Mouse (Mus musculus) layer of hippocampus, adult 9-11 months (tissue): ENCODE results near the gene Socs2.

Experiments used
- DNase-seq: peaks from one replicate; pipeline ENCODE4 v3.0.0; 2022

The Socs2 gene

GRCm38 (mm10) chr10:95416685-95417495 lies at the start of gene Socs2:
Gene Socs2 (minus strand): TSS chr10:95417180.
- DNase-seq, result peak; percentile 81

GRCm38 (mm10) chr10:95465485-95465896 lies 48.5 kb upstream of the Socs2 start:
- no peak for DNase-seq

DNA sequence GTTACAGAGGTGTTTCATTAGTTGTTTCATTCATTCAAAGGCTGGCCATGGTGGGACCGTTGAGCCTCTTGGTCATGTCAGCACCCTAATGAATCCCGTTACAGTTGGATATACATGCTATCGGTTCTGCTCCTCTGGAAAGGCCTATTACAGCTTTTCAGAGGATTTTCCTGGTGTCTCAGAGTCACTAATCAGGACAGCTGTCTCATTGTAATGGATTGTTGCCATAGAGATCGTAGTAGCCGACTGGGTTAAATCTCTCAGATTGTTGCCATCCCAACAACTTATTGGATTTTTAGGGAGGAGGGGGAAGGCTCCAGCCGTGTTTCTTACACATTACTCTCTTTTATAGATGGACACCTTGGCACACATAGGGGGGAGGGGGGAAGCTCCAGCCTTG lies 47.5 kb upstream of the Socs2 start:
- DNase-seq, result no peak

GRCm38 (mm10) chr10:95462231-95462630 lies 45.3 kb upstream of the Socs2 start:
- DNase-seq, result no peak

- DNase-seq, result no peak
Observed at GRCm38 (mm10) chr10:95461053-95461553, 44.1 kb upstream of the Socs2 start.

DNA sequence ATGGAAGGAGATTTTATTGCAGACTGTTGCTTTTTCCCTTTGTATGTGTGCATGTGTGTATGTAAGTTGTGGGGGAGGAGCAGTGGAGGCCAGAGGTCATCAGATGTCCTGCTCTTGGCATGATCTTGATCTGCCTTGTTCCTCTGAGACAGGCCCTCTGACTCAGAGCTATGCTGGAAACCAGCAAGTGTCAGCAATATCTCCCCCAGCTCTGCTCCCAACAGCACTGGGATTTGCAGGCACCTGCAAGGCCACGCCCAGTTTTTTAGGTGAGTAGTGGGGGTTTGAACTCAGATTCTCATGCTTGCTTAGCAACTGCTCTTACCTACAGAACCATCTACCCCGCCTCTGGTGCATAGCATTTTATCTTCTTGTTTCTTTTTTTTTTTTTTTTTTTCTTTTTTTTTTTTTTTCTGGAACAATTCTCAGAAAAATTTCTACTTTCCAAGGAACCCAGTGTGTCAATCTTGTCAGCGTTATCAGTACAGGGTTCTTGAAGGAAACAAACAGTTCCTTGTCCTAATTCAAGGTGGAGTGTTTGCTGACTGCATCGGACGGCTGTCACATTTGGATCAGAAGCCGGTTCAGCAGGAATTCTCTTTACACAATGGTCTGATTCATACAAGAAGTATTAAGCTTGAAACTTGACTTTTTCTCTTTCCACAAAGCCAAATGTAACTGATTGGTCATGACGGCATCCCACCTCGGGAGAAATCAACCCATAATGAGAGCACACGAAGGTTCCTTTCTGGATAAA lies 41.2 kb upstream of the Socs2 start:
- no peak for DNase-seq

- DNase-seq, result peak; percentile 12
Observed at GRCm38 (mm10) chr10:95457367-95458049, 40.5 kb upstream of the Socs2 start.

DNA sequence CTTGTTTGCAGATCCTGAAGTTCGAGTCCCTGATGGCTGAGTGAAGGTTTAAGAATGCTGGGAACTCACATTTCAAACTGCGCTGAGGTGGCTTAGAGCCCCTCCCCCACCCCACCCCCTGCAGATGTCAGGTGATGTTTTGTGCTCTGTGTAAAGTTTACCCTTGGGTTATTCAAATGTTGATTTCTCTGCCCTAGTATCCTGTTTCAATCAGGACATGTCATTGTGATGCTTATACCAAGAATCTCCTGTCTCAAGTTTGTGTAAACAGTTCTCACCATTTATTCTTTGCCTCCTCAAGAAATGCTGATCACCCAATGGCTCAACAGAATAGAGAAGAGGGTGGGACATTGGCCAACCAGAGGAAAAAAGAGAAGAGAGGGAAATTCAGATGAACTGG lies 39.1 kb upstream of the Socs2 start:
- DNase-seq, result no peak

DNA sequence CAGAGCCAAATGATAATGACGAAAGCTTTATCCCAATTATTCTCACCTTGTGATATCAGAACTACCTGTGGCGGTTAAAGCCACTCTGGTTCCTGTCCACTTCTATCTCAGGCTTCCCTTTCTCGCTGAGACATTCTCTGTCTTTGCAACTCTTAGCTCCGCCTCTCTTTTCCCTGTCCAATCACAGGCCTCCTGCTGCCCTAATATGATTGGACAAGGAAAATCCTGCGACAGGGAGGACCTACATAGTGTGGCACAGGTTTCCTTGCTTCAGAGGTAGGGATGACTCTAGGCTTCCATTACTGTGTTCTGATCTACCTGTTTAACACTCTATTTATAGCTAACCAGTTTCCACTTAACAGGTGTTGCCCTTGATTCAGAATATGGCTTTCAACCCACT lies 36.3 kb upstream of the Socs2 start:
- no peak for DNase-seq

DNA sequence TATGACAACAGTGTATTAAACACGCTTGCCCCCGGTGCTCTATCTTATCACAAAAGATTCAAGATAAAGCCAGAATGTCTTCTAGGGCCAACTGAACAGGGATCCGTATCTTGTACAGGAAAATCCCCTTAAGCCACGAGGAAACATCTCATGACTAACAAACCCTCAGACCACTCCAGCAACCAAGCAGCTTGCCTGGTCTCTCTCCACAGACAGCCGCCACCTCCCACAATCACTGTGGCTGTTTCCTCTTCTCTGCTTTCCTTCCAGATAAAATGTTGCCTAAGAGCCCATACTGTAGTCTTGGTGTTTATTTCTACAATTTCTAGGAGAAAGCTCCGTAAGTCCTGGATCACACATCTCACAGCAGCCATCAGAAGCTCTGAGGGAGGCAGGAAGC lies 32.1 kb upstream of the Socs2 start:
- no peak for DNase-seq

GRCm38 (mm10) chr10:95447954-95448353 lies 31.0 kb upstream of the Socs2 start:
- DNase-seq, result no peak

DNA sequence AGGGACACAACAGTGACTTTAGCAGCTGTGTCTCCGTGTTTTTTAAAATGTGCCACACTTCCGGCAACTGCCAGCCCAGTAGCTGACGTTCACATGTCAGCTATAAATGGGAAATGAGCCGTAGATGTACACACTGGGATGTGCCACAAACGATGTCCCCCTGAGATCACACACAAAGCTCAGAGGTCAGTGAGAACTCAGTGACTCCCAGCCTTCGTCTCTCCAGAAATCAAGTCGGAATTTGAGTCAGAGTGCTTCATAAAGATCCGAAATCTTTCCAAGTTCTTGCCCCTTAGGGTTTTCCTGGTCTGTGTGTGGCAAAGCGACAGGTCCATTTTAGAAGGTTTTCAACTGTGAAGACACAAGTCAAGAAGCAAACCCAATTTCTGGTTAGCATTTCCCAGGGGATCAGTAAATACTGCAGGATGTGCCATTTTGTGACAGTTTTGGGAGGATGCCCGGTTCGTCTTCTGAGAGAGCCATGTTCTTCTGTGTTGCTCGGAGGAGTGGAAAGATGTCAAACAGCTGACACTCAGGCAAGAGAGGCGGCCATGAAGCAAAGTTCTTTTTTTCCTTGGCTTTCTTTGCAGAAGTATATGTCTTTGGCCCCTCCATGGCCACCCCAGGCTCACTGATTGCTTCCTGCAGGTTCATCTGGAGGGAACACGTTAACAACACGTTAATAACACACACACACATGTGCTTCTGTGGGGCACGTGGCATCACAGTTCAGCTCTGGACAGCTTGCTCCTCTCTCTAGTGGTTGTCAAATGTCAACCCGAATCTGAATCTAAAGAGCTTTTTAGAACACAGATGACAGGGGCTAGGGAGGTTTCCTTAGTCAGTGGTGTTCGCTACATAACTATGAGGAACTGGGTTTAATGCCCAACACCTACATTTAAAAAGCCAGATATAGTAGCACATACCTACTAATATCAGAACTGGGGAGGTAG lies 28.4 kb upstream of the Socs2 start:
- DNase-seq, result no peak

GRCm38 (mm10) chr10:95442334-95442733 lies 25.4 kb upstream of the Socs2 start:
- DNase-seq, result no peak

DNA sequence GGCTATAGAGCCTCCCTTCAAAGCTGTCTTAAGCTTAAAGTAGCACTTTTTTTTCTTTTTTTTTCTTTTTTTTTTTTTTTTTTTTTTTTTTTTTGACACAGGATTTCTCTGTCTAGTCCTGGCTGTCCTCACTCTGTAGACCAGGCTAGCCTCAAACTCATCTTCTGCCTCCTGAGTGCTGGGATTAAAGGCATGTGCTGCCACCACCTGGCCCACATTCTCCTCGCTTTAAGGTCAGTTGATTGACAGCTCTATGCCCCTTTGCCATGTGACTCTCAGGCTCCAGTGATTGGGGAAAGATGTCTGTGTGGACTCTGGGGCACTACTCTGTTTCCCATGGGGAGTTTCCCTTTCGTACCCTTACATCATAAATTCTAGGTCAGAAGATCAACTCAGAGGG lies 23.6 kb upstream of the Socs2 start:
- no peak for DNase-seq

GRCm38 (mm10) chr10:95439718-95440339 lies 22.8 kb upstream of the Socs2 start:
- no peak for DNase-seq

GRCm38 (mm10) chr10:95438941-95439340 lies 22.0 kb upstream of the Socs2 start:
- DNase-seq, result no peak

- DNase-seq, result no peak
Observed at GRCm38 (mm10) chr10:95430271-95430670, 13.3 kb upstream of the Socs2 start.

DNA sequence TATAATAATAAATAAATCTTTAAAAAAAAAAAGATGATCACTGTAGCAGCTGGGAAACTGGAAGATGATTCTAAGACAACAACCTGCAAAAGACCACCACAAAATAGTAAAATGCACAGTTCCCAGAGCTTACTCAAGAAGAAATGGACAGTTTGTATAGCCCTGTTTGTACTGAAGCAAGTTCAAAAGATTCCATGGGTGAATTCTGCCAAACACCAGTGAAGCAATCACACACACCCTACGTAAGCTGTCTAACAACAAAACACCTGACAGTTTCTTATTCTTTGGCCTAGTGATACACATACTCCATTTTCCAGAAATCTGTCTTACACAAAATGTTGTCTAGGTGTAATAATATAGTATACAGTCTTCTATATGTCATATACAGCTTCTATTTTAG lies 12.1 kb upstream of the Socs2 start:
- no peak for DNase-seq

GRCm38 (mm10) chr10:95426207-95427115 lies 9.5 kb upstream of the Socs2 start:
- DNase-seq, result peak; percentile 9

- no peak for DNase-seq
Observed at GRCm38 (mm10) chr10:95422681-95423080, 5.7 kb upstream of the Socs2 start.

GRCm38 (mm10) chr10:95420284-95420683 lies 3.3 kb upstream of the Socs2 start:
- DNase-seq, result no peak
